Mouse (Mus musculus): ENCODE data around the gene Casp14.

GRCm38 (mm10) chr10:78686995-78687577, 31.0 kb downstream of the Casp14 start:
- TF ChIP-seq POLR2A (IDR thresholded peaks at IDR 0.05; ENCODE audit: insufficient read depth, low read length) (no peak), EP300 (IDR thresholded peaks at IDR 0.05; ENCODE audit: insufficient read depth, low read depth, low read length) (no peak), CTCF (IDR thresholded peaks at IDR 0.05; ENCODE audit: low read depth, low read length) (no peak)
